Mouse (Mus musculus) heart, postnatal 0 days (tissue): ENCODE data around the gene Rmnd5b.

Experiments used
- CTCF ChIP-seq: IDR thresholded peaks from 2 replicates; pipeline ENCODE4 v1.5.1; 2016; ENCODE audit warnings: antibody characterized with exemption, control low read depth, low read depth
- EP300 ChIP-seq: IDR thresholded peaks from 2 replicates; pipeline ENCODE4 v1.6.1; 2016; ENCODE audit warnings: antibody characterized with exemption, low read depth

DNA sequence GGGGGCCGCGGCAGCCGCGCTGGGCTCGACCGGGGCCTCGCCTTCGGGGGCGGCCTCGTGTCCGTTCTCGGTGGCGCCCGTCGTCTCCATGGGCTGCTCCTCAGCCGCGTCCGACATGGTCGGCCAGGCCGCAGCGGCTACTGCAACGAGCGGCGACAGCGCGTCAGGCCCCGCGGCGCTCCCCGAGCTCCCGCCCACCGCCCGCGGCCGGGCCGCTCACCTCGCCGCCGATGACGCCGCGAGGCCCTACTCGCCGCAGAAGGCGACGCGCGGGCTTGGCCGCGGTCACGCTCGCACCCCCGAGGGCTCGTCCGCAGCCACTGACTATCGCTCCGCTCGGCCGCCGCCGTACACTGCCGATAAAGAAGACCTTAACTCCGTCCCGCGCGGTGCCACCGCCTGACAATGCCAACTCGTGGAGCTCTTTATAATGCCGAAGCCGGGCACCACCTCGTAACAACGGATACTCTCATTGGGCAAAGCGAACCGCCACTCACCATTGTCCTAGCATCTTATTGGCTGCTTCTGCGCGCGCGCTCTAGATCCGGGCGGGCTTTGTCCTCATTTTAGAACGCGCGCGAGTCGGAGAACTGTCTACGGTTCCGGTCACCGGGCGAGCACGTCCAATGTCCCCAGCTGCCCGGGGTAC, 29.1 kb downstream of the Rmnd5b start, which contains the start of gene Hnrnpab:
- TF ChIP-seq CTCF = no peak
- peak; percentile 83 for TF ChIP-seq EP300
